Mouse (Mus musculus): ENCODE measurements around the gene Tmem150c. TPM values are rescaled to one million over a fixed set of nuclear protein-coding genes. Genes with fewer than 3 reads are reported as not detected.

The Tmem150c gene
- polyA plus RNA-seq, 2 experiments = 0.24 to 0.37 TPM

GRCm38 (mm10) chr5:100200296-100200695, 40.7 kb upstream of the Tmem150c start:
- TF ChIP-seq CTCF (IDR thresholded peaks at IDR 0.05; ENCODE audit: low read depth) (no peak), EP300 (IDR thresholded peaks at IDR 0.05; ENCODE audit: low read depth) (no peak)
- no peak for DNase-seq (ENCODE audit: low read depth in 3 of 3, low spot score in 3 of 3)
- 63% methylated on average over 5 of the region's 5 CpGs for WGBS (ENCODE audit: insufficient replicate concordance)
- Histone ChIP-seq H3K9me3 (ENCODE audit: control insufficient read depth, low read length) (no peaks in the 10 kb centered on the region), H3K9ac (replicated peaks) (no peak overlapping the region), H3K4me3 (ENCODE audit: insufficient read depth in 1 of 2, low read depth in 2 of 2, low read length in 2 of 2) (no peak overlapping the region), H3K4me2 (ENCODE audit: low read depth) (no peak overlapping the region), H3K4me1 (replicated peaks; ENCODE audit: control insufficient read depth in 2 of 2, insufficient read depth in 2 of 2, low read length in 1 of 2) (peaks cover 0 to 5% of the 10 kb centered on the region in 2 experiments; a peak in 1 of 4 replicates), H3K27me3 (ENCODE audit: control insufficient read depth, insufficient read depth, low read length) (no peaks in the 10 kb centered on the region), H3K36me3 (replicated peaks; ENCODE audit: control insufficient read depth, insufficient read depth, low read depth) (no peaks in the 10 kb centered on the region), H3K27ac (no peak overlapping the region)
- ATAC-seq (ENCODE audit: insufficient read depth) = no peak

GRCm38 (mm10) chr5:100199092-100199853, 39.7 kb upstream of the Tmem150c start:
- no peak overlapping the region for H3K4me3 ChIP-seq (ENCODE audit: insufficient read depth in 1 of 2, low read depth in 2 of 2, low read length in 2 of 2)
- no peaks in the 10 kb centered on the region for H3K36me3 ChIP-seq (replicated peaks; ENCODE audit: control insufficient read depth, insufficient read depth, low read depth)
- H3K4me2 ChIP-seq (ENCODE audit: low read depth) = no peak overlapping the region
- 52% methylated on average over 7 of the region's 7 CpGs for WGBS (ENCODE audit: insufficient replicate concordance)
- no peaks in the 10 kb centered on the region for H3K9me3 ChIP-seq (ENCODE audit: control insufficient read depth, low read length)
- H3K27ac ChIP-seq = no peak overlapping the region
- H3K9ac ChIP-seq (replicated peaks) = no peak overlapping the region
- TF ChIP-seq EP300 (IDR thresholded peaks at IDR 0.05; ENCODE audit: low read depth) = no peak
- TF ChIP-seq CTCF (IDR thresholded peaks at IDR 0.05; ENCODE audit: low read depth) = no peak
- DNase-seq (ENCODE audit: low read depth in 3 of 3, low spot score in 3 of 3) = peak in 2 of 3 experiments; percentile 19 to 23
- H3K4me1 ChIP-seq (replicated peaks; ENCODE audit: control insufficient read depth in 2 of 2, insufficient read depth in 2 of 2, low read length in 1 of 2) = peaks cover 0 to 3% of the 10 kb centered on the region in 2 experiments; a peak in 1 of 4 replicates
- H3K27me3 ChIP-seq (ENCODE audit: control insufficient read depth, insufficient read depth, low read length) = no peaks in the 10 kb centered on the region
- ATAC-seq (ENCODE audit: insufficient read depth) = peak; percentile 76

- 60% methylated on average over 9 of the region's 9 CpGs for WGBS (ENCODE audit: insufficient replicate concordance)
- no peak for DNase-seq (ENCODE audit: low read depth in 3 of 3, low spot score in 3 of 3)
- no peak overlapping the region for H3K4me2 ChIP-seq (ENCODE audit: low read depth)
Measured at GRCm38 (mm10) chr5:100197476-100197875, 37.9 kb upstream of the Tmem150c start.

GRCm38 (mm10) chr5:100196854-100197431, 37.3 kb upstream of the Tmem150c start:
- ATAC-seq (ENCODE audit: insufficient read depth) = no peak

More at GRCm38 (mm10) chr5:100197476-100197875, 37.9 kb upstream of the Tmem150c start:
- TF ChIP-seq CTCF (IDR thresholded peaks at IDR 0.05; ENCODE audit: low read depth) (no peak), EP300 (IDR thresholded peaks at IDR 0.05; ENCODE audit: low read depth) (no peak)
- H3K36me3 ChIP-seq (replicated peaks; ENCODE audit: control insufficient read depth, insufficient read depth, low read depth) = no peaks in the 10 kb centered on the region
- H3K9ac ChIP-seq (replicated peaks) = no peak overlapping the region
- no peaks in the 10 kb centered on the region for H3K9me3 ChIP-seq (ENCODE audit: control insufficient read depth, low read length)
- no peak for ATAC-seq (ENCODE audit: insufficient read depth)
- H3K4me1 ChIP-seq (replicated peaks; ENCODE audit: control insufficient read depth in 2 of 2, insufficient read depth in 2 of 2, low read length in 1 of 2) = no peaks in the 10 kb centered on the region
- no peaks in the 10 kb centered on the region for H3K27me3 ChIP-seq (ENCODE audit: control insufficient read depth, insufficient read depth, low read length)
- H3K27ac ChIP-seq = no peak overlapping the region
- H3K4me3 ChIP-seq (ENCODE audit: insufficient read depth in 1 of 2, low read depth in 2 of 2, low read length in 2 of 2) = no peak overlapping the region

GRCm38 (mm10) chr5:100196397-100196796, 36.8 kb upstream of the Tmem150c start:
- WGBS (ENCODE audit: insufficient replicate concordance) = 22% methylated on average over 9 of the region's 9 CpGs

More at GRCm38 (mm10) chr5:100196854-100197431, 37.3 kb upstream of the Tmem150c start:
- H3K4me1 ChIP-seq (replicated peaks; ENCODE audit: control insufficient read depth in 2 of 2, insufficient read depth in 2 of 2, low read length in 1 of 2) = no peaks in the 10 kb centered on the region
- H3K4me2 ChIP-seq (ENCODE audit: low read depth) = no peak overlapping the region
- no peak overlapping the region for H3K4me3 ChIP-seq (ENCODE audit: insufficient read depth in 1 of 2, low read depth in 2 of 2, low read length in 2 of 2)
- no peak for TF ChIP-seq CTCF (IDR thresholded peaks at IDR 0.05; ENCODE audit: low read depth)
- no peak for TF ChIP-seq EP300 (IDR thresholded peaks at IDR 0.05; ENCODE audit: low read depth)
- H3K36me3 ChIP-seq (replicated peaks; ENCODE audit: control insufficient read depth, insufficient read depth, low read depth) = no peaks in the 10 kb centered on the region
- no peaks in the 10 kb centered on the region for H3K9me3 ChIP-seq (ENCODE audit: control insufficient read depth, low read length)
- no peak for DNase-seq (ENCODE audit: low read depth in 3 of 3, low spot score in 3 of 3)
- no peaks in the 10 kb centered on the region for H3K27me3 ChIP-seq (ENCODE audit: control insufficient read depth, insufficient read depth, low read length)
- WGBS (ENCODE audit: insufficient replicate concordance) = 65% methylated on average over 15 of the region's 15 CpGs
- H3K27ac ChIP-seq = no peak overlapping the region
- no peak overlapping the region for H3K9ac ChIP-seq (replicated peaks)

More at GRCm38 (mm10) chr5:100196397-100196796, 36.8 kb upstream of the Tmem150c start:
- H3K4me2 ChIP-seq (ENCODE audit: low read depth) = no peak overlapping the region
- no peaks in the 10 kb centered on the region for H3K36me3 ChIP-seq (replicated peaks; ENCODE audit: control insufficient read depth, insufficient read depth, low read depth)
- no peak for TF ChIP-seq EP300 (IDR thresholded peaks at IDR 0.05; ENCODE audit: low read depth)
- no peaks in the 10 kb centered on the region for H3K27me3 ChIP-seq (ENCODE audit: control insufficient read depth, insufficient read depth, low read length)
- H3K4me3 ChIP-seq (ENCODE audit: insufficient read depth in 1 of 2, low read depth in 2 of 2, low read length in 2 of 2) = no peak overlapping the region
- DNase-seq (ENCODE audit: low read depth in 3 of 3, low spot score in 3 of 3) (no peak), ATAC-seq (ENCODE audit: insufficient read depth) (no peak)
- no peak overlapping the region for H3K27ac ChIP-seq
- no peak overlapping the region for H3K9ac ChIP-seq (replicated peaks)
- no peaks in the 10 kb centered on the region for H3K4me1 ChIP-seq (replicated peaks; ENCODE audit: control insufficient read depth in 2 of 2, insufficient read depth in 2 of 2, low read length in 1 of 2)
- no peaks in the 10 kb centered on the region for H3K9me3 ChIP-seq (ENCODE audit: control insufficient read depth, low read length)

All from liver, embryonic 14.5 days (tissue).